Mouse (Mus musculus): ENCODE results near the gene Gch1. TPM values are rescaled to one million over a fixed set of nuclear protein-coding genes. Genes with fewer than 3 reads are reported as not detected.

Gch1 gene
- polyA plus RNA-seq, 1 experiment from 2014 or later = 11.1 TPM

GRCm38 (mm10) chr14:47154303-47154702, 34.9 kb downstream of the Gch1 start:
- no peak overlapping the region for H3K4me2 ChIP-seq (ENCODE audit: low read depth, low read length)
- H3K4me1 ChIP-seq (ENCODE audit: control insufficient read depth, insufficient read depth, low read length) = no peaks in the 10 kb centered on the region
- ATAC-seq = no peak
- H3K27me3 ChIP-seq (replicated peaks; ENCODE audit: control insufficient read depth, insufficient read depth, low read length) = no peaks in the 10 kb centered on the region
- H3K4me3 ChIP-seq (ENCODE audit: low read length) = no peak overlapping the region
- no peaks in the 10 kb centered on the region for H3K36me3 ChIP-seq (ENCODE audit: control insufficient read depth, insufficient read depth, low read length)
- no peak overlapping the region for H3K9ac ChIP-seq (ENCODE audit: low read depth, low read length)
- no peaks in the 10 kb centered on the region for H3K9me3 ChIP-seq (ENCODE audit: control insufficient read depth, low read length)
- WGBS = 85% methylated on average over 3 of the region's 3 CpGs
- H3K27ac ChIP-seq (ENCODE audit: low read length) = no peak overlapping the region

GRCm38 (mm10) chr14:47151306-47151705, 37.9 kb downstream of the Gch1 start:
- no peak for ATAC-seq
- WGBS = 88% methylated on average over 6 of the region's 6 CpGs
- Histone ChIP-seq H3K9me3 (ENCODE audit: control insufficient read depth, low read length) (no peaks in the 10 kb centered on the region), H3K36me3 (ENCODE audit: control insufficient read depth, insufficient read depth, low read length) (no peaks in the 10 kb centered on the region), H3K27me3 (replicated peaks; ENCODE audit: control insufficient read depth, insufficient read depth, low read length) (no peaks in the 10 kb centered on the region), H3K27ac (ENCODE audit: low read length) (no peak overlapping the region), H3K4me1 (ENCODE audit: control insufficient read depth, insufficient read depth, low read length) (no peaks in the 10 kb centered on the region), H3K4me2 (ENCODE audit: low read depth, low read length) (no peak overlapping the region), H3K9ac (ENCODE audit: low read depth, low read length) (no peak overlapping the region), H3K4me3 (ENCODE audit: low read length) (no peak overlapping the region)

- Histone ChIP-seq H3K9ac (ENCODE audit: low read depth, low read length) (no peak overlapping the region), H3K36me3 (ENCODE audit: control insufficient read depth, insufficient read depth, low read length) (no peaks in the 10 kb centered on the region), H3K4me1 (ENCODE audit: control insufficient read depth, insufficient read depth, low read length) (no peaks in the 10 kb centered on the region), H3K4me2 (ENCODE audit: low read depth, low read length) (no peak overlapping the region), H3K27me3 (replicated peaks; ENCODE audit: control insufficient read depth, insufficient read depth, low read length) (no peaks in the 10 kb centered on the region), H3K9me3 (ENCODE audit: control insufficient read depth, low read length) (no peaks in the 10 kb centered on the region), H3K4me3 (ENCODE audit: low read length) (no peak overlapping the region), H3K27ac (ENCODE audit: low read length) (no peak overlapping the region)
- no peak for ATAC-seq
- 95% methylated on average over 5 of the region's 5 CpGs for WGBS
Observed at GRCm38 (mm10) chr14:47144326-47144725, 44.9 kb downstream of the Gch1 start.

GRCm38 (mm10) chr14:47138853-47139252, 50.4 kb downstream of the Gch1 start:
- Histone ChIP-seq H3K4me1 (ENCODE audit: control insufficient read depth, insufficient read depth, low read length) (peaks cover 5% of the 10 kb centered on the region; the same call in 1 of the 2 replicates), H3K27me3 (replicated peaks; ENCODE audit: control insufficient read depth, insufficient read depth, low read length) (no peaks in the 10 kb centered on the region), H3K27ac (ENCODE audit: low read length) (no peak overlapping the region), H3K4me2 (ENCODE audit: low read depth, low read length) (no peak overlapping the region), H3K9ac (ENCODE audit: low read depth, low read length) (no peak overlapping the region), H3K9me3 (ENCODE audit: control insufficient read depth, low read length) (no peaks in the 10 kb centered on the region), H3K4me3 (ENCODE audit: low read length) (no peak overlapping the region), H3K36me3 (ENCODE audit: control insufficient read depth, insufficient read depth, low read length) (no peaks in the 10 kb centered on the region)
- WGBS = 77% methylated on average over 3 of the region's 3 CpGs
- ATAC-seq = no peak

- peak; percentile 84 for ATAC-seq
- Histone ChIP-seq H3K9ac (ENCODE audit: low read depth, low read length) (no peak overlapping the region), H3K4me1 (ENCODE audit: control insufficient read depth, insufficient read depth, low read length) (peaks cover 8% of the 10 kb centered on the region; the same call in 1 of the 2 replicates), H3K27me3 (replicated peaks; ENCODE audit: control insufficient read depth, insufficient read depth, low read length) (no peaks in the 10 kb centered on the region), H3K4me2 (ENCODE audit: low read depth, low read length) (no peak overlapping the region), H3K9me3 (ENCODE audit: control insufficient read depth, low read length) (no peaks in the 10 kb centered on the region), H3K4me3 (ENCODE audit: low read length) (no peak overlapping the region), H3K36me3 (ENCODE audit: control insufficient read depth, insufficient read depth, low read length) (no peaks in the 10 kb centered on the region), H3K27ac (ENCODE audit: low read length) (0 out of 2 replicates have a peak overlapping the region, but pooled peaks have one; percentile 4)
- WGBS = 58% methylated on average over 5 of the region's 5 CpGs
Observed at GRCm38 (mm10) chr14:47136637-47137036, 52.6 kb downstream of the Gch1 start.

GRCm38 (mm10) chr14:47133948-47134347, 55.3 kb downstream of the Gch1 start:
- H3K36me3 ChIP-seq (ENCODE audit: control insufficient read depth, insufficient read depth, low read length) = no peaks in the 10 kb centered on the region
- H3K4me2 ChIP-seq (ENCODE audit: low read depth, low read length) = no peak overlapping the region
- no peak overlapping the region for H3K9ac ChIP-seq (ENCODE audit: low read depth, low read length)
- no peak overlapping the region for H3K4me3 ChIP-seq (ENCODE audit: low read length)
- peak; percentile 29; the same call in 1 of the 2 replicates for ATAC-seq
- peaks cover 8% of the 10 kb centered on the region; the same call in 1 of the 2 replicates for H3K4me1 ChIP-seq (ENCODE audit: control insufficient read depth, insufficient read depth, low read length)
- no peak overlapping the region for H3K27ac ChIP-seq (ENCODE audit: low read length)
- no peaks in the 10 kb centered on the region for H3K27me3 ChIP-seq (replicated peaks; ENCODE audit: control insufficient read depth, insufficient read depth, low read length)
- 47% methylated on average over 10 of the region's 10 CpGs for WGBS
- H3K9me3 ChIP-seq (ENCODE audit: control insufficient read depth, low read length) = no peaks in the 10 kb centered on the region

- no peaks in the 10 kb centered on the region for H3K27me3 ChIP-seq (replicated peaks; ENCODE audit: control insufficient read depth, insufficient read depth, low read length)
- H3K4me2 ChIP-seq (ENCODE audit: low read depth, low read length) = no peak overlapping the region
- H3K4me1 ChIP-seq (ENCODE audit: control insufficient read depth, insufficient read depth, low read length) = no peaks in the 10 kb centered on the region
- H3K36me3 ChIP-seq (ENCODE audit: control insufficient read depth, insufficient read depth, low read length) = no peaks in the 10 kb centered on the region
- H3K27ac ChIP-seq (ENCODE audit: low read length) = no peak overlapping the region
- WGBS = 78% methylated on average over 5 of the region's 5 CpGs
- H3K4me3 ChIP-seq (ENCODE audit: low read length) = no peak overlapping the region
- H3K9ac ChIP-seq (ENCODE audit: low read depth, low read length) = no peak overlapping the region
- ATAC-seq = no peak
- H3K9me3 ChIP-seq (ENCODE audit: control insufficient read depth, low read length) = no peaks in the 10 kb centered on the region
Observed at GRCm38 (mm10) chr14:47127987-47128386, 61.2 kb downstream of the Gch1 start.

- no peak overlapping the region for H3K4me2 ChIP-seq (ENCODE audit: low read depth, low read length)
- H3K4me1 ChIP-seq (ENCODE audit: control insufficient read depth, insufficient read depth, low read length) = no peaks in the 10 kb centered on the region
- no peaks in the 10 kb centered on the region for H3K9me3 ChIP-seq (ENCODE audit: control insufficient read depth, low read length)
- H3K36me3 ChIP-seq (ENCODE audit: control insufficient read depth, insufficient read depth, low read length) = no peaks in the 10 kb centered on the region
- no peak overlapping the region for H3K9ac ChIP-seq (ENCODE audit: low read depth, low read length)
- no peaks in the 10 kb centered on the region for H3K27me3 ChIP-seq (replicated peaks; ENCODE audit: control insufficient read depth, insufficient read depth, low read length)
- H3K27ac ChIP-seq (ENCODE audit: low read length) = no peak overlapping the region
- H3K4me3 ChIP-seq (ENCODE audit: low read length) = no peak overlapping the region
- WGBS = 75% methylated on average over 7 of the region's 7 CpGs
- ATAC-seq = no peak
Observed at GRCm38 (mm10) chr14:47117522-47117921, 71.7 kb downstream of the Gch1 start.

- peak; percentile 98 for ATAC-seq
- Histone ChIP-seq H3K27ac (ENCODE audit: low read length) (0 out of 2 replicates have a peak overlapping the region, but pooled peaks have one; percentile 17), H3K27me3 (replicated peaks; ENCODE audit: control insufficient read depth, insufficient read depth, low read length) (no peaks in the 10 kb centered on the region), H3K9ac (ENCODE audit: low read depth, low read length) (no peak overlapping the region), H3K4me2 (ENCODE audit: low read depth, low read length) (no peak overlapping the region), H3K4me3 (ENCODE audit: low read length) (no peak overlapping the region), H3K36me3 (ENCODE audit: control insufficient read depth, insufficient read depth, low read length) (no peaks in the 10 kb centered on the region), H3K9me3 (ENCODE audit: control insufficient read depth, low read length) (no peaks in the 10 kb centered on the region), H3K4me1 (ENCODE audit: control insufficient read depth, insufficient read depth, low read length) (no peaks in the 10 kb centered on the region)
- 60% methylated on average over 10 of the region's 10 CpGs for WGBS
Observed at GRCm38 (mm10) chr14:47116062-47116762, 73.0 kb downstream of the Gch1 start.

- Histone ChIP-seq H3K27me3 (replicated peaks; ENCODE audit: control insufficient read depth, insufficient read depth, low read length) (no peaks in the 10 kb centered on the region), H3K9ac (ENCODE audit: low read depth, low read length) (no peak overlapping the region), H3K4me1 (ENCODE audit: control insufficient read depth, insufficient read depth, low read length) (no peaks in the 10 kb centered on the region), H3K4me2 (ENCODE audit: low read depth, low read length) (no peak overlapping the region), H3K4me3 (ENCODE audit: low read length) (no peak overlapping the region), H3K9me3 (ENCODE audit: control insufficient read depth, low read length) (no peaks in the 10 kb centered on the region), H3K27ac (ENCODE audit: low read length) (peak overlapping the region; percentile 48; the same call in 1 of the 2 replicates), H3K36me3 (ENCODE audit: control insufficient read depth, insufficient read depth, low read length) (no peaks in the 10 kb centered on the region)
- WGBS = 47% methylated on average over 9 of the region's 9 CpGs
- peak; percentile 36 for ATAC-seq
Observed at GRCm38 (mm10) chr14:47115154-47115553, 74.1 kb downstream of the Gch1 start.

All from intestine, embryonic 16.5 days (tissue).